Mouse (Mus musculus): Measurements from ENCODE around the gene Olfm3.

Gene Olfm3

GRCm38 (mm10) chr3:115080428-115081181 is 176.7 kb downstream of the Olfm3 start:
- no peak for DNase-seq (ENCODE audit: low spot score in 2 of 2)

GRCm38 (mm10) chr3:115081371-115081770 is 177.5 kb downstream of the Olfm3 start:
- DNase-seq (ENCODE audit: low spot score in 2 of 2), result no peak

DNA sequence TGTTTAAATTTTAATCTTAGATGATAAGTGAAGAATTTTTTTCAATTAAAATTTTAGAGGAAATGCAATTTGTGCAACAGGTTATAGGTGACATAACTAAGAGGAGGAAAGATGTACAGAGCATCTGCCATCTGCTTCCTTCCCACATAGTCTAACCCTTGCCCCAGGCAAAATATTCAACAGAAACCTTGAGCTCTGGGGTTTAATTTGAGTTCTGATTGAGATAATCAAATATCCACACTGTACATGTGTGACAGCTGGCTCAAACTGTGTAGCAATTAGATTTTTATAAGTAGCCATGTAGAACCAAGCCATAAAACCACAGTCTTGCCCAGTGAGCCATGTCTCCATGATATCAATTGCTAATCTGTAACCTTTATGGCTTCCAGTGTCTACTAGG is 179.1 kb downstream of the Olfm3 start:
- DNase-seq (ENCODE audit: low spot score in 2 of 2), result no peak

GRCm38 (mm10) chr3:115088281-115088680 is 184.4 kb downstream of the Olfm3 start:
- no peak for DNase-seq (ENCODE audit: low spot score in 2 of 2)

DNA sequence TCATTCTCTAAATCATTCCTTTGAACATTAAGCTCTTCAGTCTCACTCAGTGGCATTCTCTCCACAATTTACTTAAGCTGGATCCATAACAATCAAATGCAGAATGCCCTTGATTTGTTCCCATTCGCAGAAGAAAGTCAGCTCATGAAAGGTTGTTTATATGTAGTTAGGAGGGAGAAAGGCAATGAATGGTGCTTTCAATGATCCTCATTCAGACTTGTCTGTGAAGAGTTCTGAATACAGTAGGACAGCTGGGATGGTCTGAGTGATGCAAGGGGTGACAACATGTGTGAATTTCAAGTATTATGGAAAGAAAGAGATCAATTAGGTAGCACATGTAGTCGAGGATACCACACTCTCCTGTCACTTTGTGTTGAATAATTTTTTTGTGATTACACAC is 186.8 kb downstream of the Olfm3 start:
- DNase-seq (ENCODE audit: low spot score in 2 of 2), result no peak

DNA sequence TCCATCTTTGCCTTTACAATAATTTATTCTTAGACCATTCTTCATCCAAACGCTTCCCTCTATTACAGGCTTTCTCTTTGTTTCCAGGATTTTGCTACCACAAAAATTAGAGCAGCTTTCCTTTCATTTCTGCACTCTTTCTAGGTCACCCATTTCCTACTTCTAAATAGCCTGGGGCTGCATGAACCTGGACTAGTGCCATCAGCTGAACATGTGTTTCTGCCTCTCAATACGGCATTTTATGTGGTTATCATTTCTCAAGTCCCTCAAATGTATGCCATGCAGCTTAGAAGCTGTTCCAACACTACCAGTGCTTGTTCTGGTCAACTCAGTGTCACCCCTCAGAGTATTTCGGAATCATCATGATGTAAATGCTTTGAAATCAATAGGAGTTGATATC is 191.6 kb downstream of the Olfm3 start:
- no peak for DNase-seq (ENCODE audit: low spot score in 2 of 2)

GRCm38 (mm10) chr3:115099590-115099989 is 195.7 kb downstream of the Olfm3 start:
- no peak for DNase-seq (ENCODE audit: low spot score in 2 of 2)

DNA sequence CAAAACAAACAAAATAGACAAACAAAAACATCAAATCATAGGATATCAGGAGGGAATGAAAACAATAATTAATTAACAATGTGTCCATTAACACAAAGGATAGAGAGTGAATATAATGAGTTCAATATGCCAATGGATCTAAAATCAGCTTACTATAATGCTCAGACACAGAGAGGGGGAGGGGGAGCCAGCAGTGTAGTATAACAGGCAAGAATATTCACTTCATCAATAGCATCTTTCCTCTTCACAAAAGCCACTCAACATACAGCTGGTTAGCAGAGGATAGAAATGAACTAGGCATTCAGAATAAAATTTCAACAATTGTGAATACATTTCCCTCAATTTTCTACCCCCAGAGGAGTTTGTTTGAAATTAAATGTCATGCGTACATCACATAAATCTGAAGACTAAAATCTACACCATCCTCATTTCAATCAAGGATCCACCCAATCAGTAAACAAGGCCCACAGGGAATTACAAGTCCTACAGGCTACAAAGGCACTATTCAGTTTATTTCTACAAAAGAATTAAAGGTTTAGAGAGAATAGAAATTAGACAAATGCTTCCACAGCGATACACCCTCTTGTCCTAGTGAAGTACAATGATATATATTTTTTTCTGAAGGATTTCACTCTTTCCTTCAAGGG is 200.4 kb downstream of the Olfm3 start:
- no peak for DNase-seq (ENCODE audit: low spot score in 2 of 2)

- no peak for DNase-seq (ENCODE audit: low spot score in 2 of 2)
Observed at GRCm38 (mm10) chr3:115104802-115105493, 201.1 kb downstream of the Olfm3 start.

DNA sequence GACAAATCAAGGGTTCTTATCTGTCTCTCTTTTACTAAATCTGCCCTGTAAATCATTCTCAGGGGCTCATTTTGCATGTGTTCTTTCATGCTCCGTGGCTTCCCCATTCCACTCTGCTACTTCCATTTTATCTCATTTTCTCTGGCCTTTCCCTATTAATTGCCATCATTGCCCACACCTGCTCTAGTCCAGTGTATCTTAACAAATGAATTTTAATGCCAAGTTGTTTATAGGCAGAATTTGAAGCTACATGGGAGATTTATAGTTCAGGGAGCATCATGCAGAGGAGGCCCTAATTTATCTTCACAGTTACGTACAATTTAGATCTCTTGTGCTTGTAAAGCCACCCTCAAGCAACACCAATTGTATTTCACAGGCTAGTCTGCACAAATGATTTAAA is 241.8 kb downstream of the Olfm3 start:
- no peak for DNase-seq (ENCODE audit: low spot score in 2 of 2)

DNA sequence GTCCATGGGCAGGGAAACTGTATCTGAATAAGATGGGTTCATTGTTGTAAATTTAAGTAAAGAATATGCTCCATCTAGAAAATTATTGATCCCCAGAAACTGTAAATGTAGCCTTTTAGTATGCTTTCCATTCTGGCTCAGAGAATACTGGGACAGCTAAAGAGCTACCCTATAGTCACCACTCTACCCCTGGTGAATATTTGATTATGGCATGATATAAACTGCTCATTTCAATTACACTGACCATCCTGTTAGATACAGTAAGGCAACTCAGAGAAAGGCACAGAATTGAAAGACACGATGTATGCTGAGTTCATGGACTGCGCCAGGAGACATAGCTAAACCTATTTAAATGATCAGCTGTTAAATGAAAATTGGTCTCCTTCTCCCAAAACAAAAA is 242.4 kb downstream of the Olfm3 start:
- no peak for DNase-seq (ENCODE audit: low spot score in 2 of 2)

GRCm38 (mm10) chr3:115158903-115159473 is 255.1 kb downstream of the Olfm3 start:
- DNase-seq (ENCODE audit: low spot score in 2 of 2), result no peak

DNA sequence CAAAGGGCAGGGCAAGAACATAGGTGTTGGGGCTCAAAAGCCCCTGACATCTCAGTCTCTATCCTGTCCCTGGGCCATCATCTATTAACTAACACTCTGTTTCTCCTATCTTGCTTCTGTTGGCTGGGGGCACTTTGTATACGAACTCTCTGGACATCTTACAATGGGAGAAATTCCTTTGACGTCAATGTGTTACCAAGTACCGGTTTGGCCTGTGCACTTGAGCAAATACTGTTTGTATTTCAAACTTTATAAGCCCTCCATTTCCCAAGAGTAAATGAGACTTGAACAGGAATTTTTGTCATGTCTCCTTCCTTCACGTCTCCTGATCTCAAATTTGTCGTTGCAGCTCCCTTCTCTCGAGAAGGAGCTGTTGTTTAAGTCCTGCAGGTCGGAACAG is 270.7 kb downstream of the Olfm3 start:
- no peak for DNase-seq (ENCODE audit: low spot score in 2 of 2)
